Mouse (Mus musculus) C2C12 (cell line): ENCODE results near the gene Ankrd13a. TPM values are rescaled to one million over a fixed set of nuclear protein-coding genes. Genes with fewer than 3 reads are reported as not detected.

ENCODE experiments used
- H3K27me3 ChIP-seq: one replicate; pipeline ENCODE4 v1.6.1; 2011; ENCODE audit not compliant: control insufficient read depth, insufficient read depth, insufficient read length
- H3K36me3 ChIP-seq: one replicate; pipeline ENCODE4 v1.6.1; 2011; ENCODE audit not compliant: control insufficient read depth, insufficient read depth
- H3K4me3 ChIP-seq: one replicate; pipeline ENCODE4 v1.5.1; 2011; ENCODE audit warnings: mild to moderate bottlenecking, control low read depth; ENCODE audit not compliant: poor library complexity, insufficient read depth, severe bottlenecking
- H3K79me2 ChIP-seq: one replicate; pipeline ENCODE4 v1.6.1; 2011; ENCODE audit not compliant: control insufficient read depth, insufficient read depth
- H3K79me3 ChIP-seq: one replicate; pipeline ENCODE4 v1.6.1; 2011; ENCODE audit warnings: low read depth, control low read depth
- H3ac ChIP-seq: one replicate; pipeline ENCODE3; 2011; ENCODE audit warnings: low read depth; ENCODE audit not compliant: control insufficient read depth, insufficient read length
- CEBPB ChIP-seq: IDR thresholded peaks from one replicate; pipeline ENCODE4 v1.6.1; 2011; ENCODE audit warnings: low read depth, mild to moderate bottlenecking, control low read depth, moderate library complexity
- CTCF ChIP-seq: IDR thresholded peaks from one replicate; pipeline ENCODE4 v1.5.1; 2011; ENCODE audit not compliant: control insufficient read depth, insufficient read depth, insufficient read length
- FOSL1 ChIP-seq: IDR thresholded peaks from one replicate; pipeline ENCODE4 v1.8.0; 2011; ENCODE audit warnings: mild to moderate bottlenecking, low read length; ENCODE audit not compliant: poor library complexity, insufficient read depth, severe bottlenecking
- MAX ChIP-seq: IDR thresholded peaks from one replicate; pipeline ENCODE4 v1.6.1; 2011; ENCODE audit warnings: mild to moderate bottlenecking, control low read depth
- MYOD1 ChIP-seq: IDR thresholded peaks from one replicate; pipeline ENCODE4 v1.6.1; 2011; ENCODE audit warnings: low read depth; ENCODE audit not compliant: control insufficient read depth, insufficient read length
- MYOG ChIP-seq: IDR thresholded peaks from one replicate; pipeline ENCODE4 v1.6.1; 2011; ENCODE audit not compliant: control insufficient read depth, insufficient read length; ENCODE audit errors: extremely low read depth
- USF1 ChIP-seq: IDR thresholded peaks from one replicate; pipeline ENCODE4 v1.6.1; 2011; ENCODE audit warnings: low read depth, mild to moderate bottlenecking, control low read depth, moderate library complexity
- long read RNA-seq, 2 experiments: library from polyadenylated mRNA; unstranded; transcript quantifications; one replicate each; pipeline ENCODE4 v2.0.0; 2019 to 2020
- polyA plus RNA-seq: library from polyadenylated mRNA; unstranded; fragments of >200 nt; fragmentation: generic; extraction: Trizol; gene quantifications from one replicate; pipeline ENCODE4 v1.2.1, GENCODE M21; 2012; ENCODE audit warnings: missing spikeins

The Ankrd13a gene
- polyA plus RNA-seq, result 55.2 TPM
- long read RNA-seq, experiment 1, partial matches to known transcripts, result 4 of 9 reads
- long read RNA-seq, experiment 1, other reads (novel, unspliced or antisense), result 3 of 9 reads
- long read RNA-seq, experiment 2, transcript Ankrd13a-201 (15 exons, 3,717 nt), result major isoform, 13 of 27 reads
- long read RNA-seq, experiment 2, partial matches to known transcripts, result 8 of 27 reads
- long read RNA-seq, experiment 2, other reads (novel, unspliced or antisense), result 6 of 27 reads

- peak within 1 kb of the TSS; percentile 89 for H3K4me3 ChIP-seq
- no peak for TF ChIP-seq USF1
- TF ChIP-seq FOSL1, result no peak
- no peak for TF ChIP-seq MYOD1
- no peak for TF ChIP-seq CEBPB
- no peak for TF ChIP-seq MAX
- TF ChIP-seq MYOG, result no peak
- no peak for TF ChIP-seq CTCF
- peak within 1 kb of the TSS; percentile 92 for H3ac ChIP-seq
- H3K79me3 ChIP-seq, result peaks cover 43% of the 10 kb centered on the region
- no peaks in the 10 kb centered on the region for H3K36me3 ChIP-seq
- H3K27me3 ChIP-seq, result no peaks in the 10 kb centered on the region
- peaks cover 80% of the 10 kb centered on the region for H3K79me2 ChIP-seq
Observed at GRCm38 (mm10) chr5:114774403-114775051, at the start of gene Ankrd13a. Gene Ankrd13a, plus strand, starts transcription at chr5:114774677.

GRCm38 (mm10) chr5:114728160-114728559 is 46.3 kb upstream of the Ankrd13a start:
- Histone ChIP-seq H3K4me3 (no peak overlapping the region), H3K27me3 (no peaks in the 10 kb centered on the region), H3ac (no peak overlapping the region), H3K36me3 (peaks cover 23% of the 10 kb centered on the region), H3K79me2 (no peaks in the 10 kb centered on the region), H3K79me3 (no peaks in the 10 kb centered on the region)
- TF ChIP-seq MYOG (no peak), USF1 (no peak), MAX (no peak), MYOD1 (no peak), FOSL1 (no peak), CEBPB (no peak)

- Histone ChIP-seq H3K27me3 (no peaks in the 10 kb centered on the region), H3K4me3 (no peak overlapping the region), H3K36me3 (peaks cover 26% of the 10 kb centered on the region), H3ac (no peak overlapping the region), H3K79me3 (no peaks in the 10 kb centered on the region), H3K79me2 (no peaks in the 10 kb centered on the region)
- TF ChIP-seq MYOD1 (peak; percentile 24), USF1 (no peak)
Observed at GRCm38 (mm10) chr5:114730129-114730528, 44.3 kb upstream of the Ankrd13a start.

- no peaks in the 10 kb centered on the region for H3K27me3 ChIP-seq
- peak; percentile 34 for TF ChIP-seq CTCF
- no peak for TF ChIP-seq MAX
- H3K4me3 ChIP-seq, result no peak overlapping the region
- H3K79me3 ChIP-seq, result no peaks in the 10 kb centered on the region
- peaks cover 34% of the 10 kb centered on the region for H3K36me3 ChIP-seq
- no peak overlapping the region for H3ac ChIP-seq
- no peaks in the 10 kb centered on the region for H3K79me2 ChIP-seq
Observed at GRCm38 (mm10) chr5:114731498-114731897, 43.0 kb upstream of the Ankrd13a start.

- no peak overlapping the region for H3ac ChIP-seq
- peaks cover 39% of the 10 kb centered on the region for H3K36me3 ChIP-seq
- no peaks in the 10 kb centered on the region for H3K79me3 ChIP-seq
- no peak overlapping the region for H3K4me3 ChIP-seq
- TF ChIP-seq FOSL1, result no peak
- no peak for TF ChIP-seq USF1
- no peak for TF ChIP-seq MYOD1
- TF ChIP-seq MYOG, result no peak
- no peak for TF ChIP-seq MAX
- no peak for TF ChIP-seq CEBPB
- TF ChIP-seq CTCF, result no peak
- no peaks in the 10 kb centered on the region for H3K27me3 ChIP-seq
- no peaks in the 10 kb centered on the region for H3K79me2 ChIP-seq
Observed at GRCm38 (mm10) chr5:114731969-114732368, 42.5 kb upstream of the Ankrd13a start.

GRCm38 (mm10) chr5:114733606-114734005 is 40.9 kb upstream of the Ankrd13a start:
- Histone ChIP-seq H3K79me3 (no peaks in the 10 kb centered on the region), H3K27me3 (no peaks in the 10 kb centered on the region), H3K36me3 (peaks cover 53% of the 10 kb centered on the region), H3ac (no peak overlapping the region), H3K4me3 (no peak overlapping the region), H3K79me2 (no peaks in the 10 kb centered on the region)
- TF ChIP-seq MYOD1 (no peak), MYOG (no peak), MAX (no peak), USF1 (no peak), FOSL1 (no peak), CEBPB (no peak), CTCF (no peak)
